Mouse (Mus musculus) hindbrain, embryonic 13.5 days (tissue): Measurements from ENCODE around the gene Nppb. TPM values are rescaled to one million over a fixed set of nuclear protein-coding genes. Genes with fewer than 3 reads are reported as not detected.
A peak's percentile ranks its signal among the peaks of the same experiment; 100 is the strongest.

ENCODE experiments used
- ATAC-seq: fragments of 200-750 bp; cut with Nextera tagmentation; 2 replicates; pipeline ENCODE4 v1.8.0; 2017; ENCODE audit warnings: moderate TSS enrichment; ENCODE audit not compliant: low FRiP score
- H3K27ac ChIP-seq: fragments of 300-500 bp; sonication (generic); 2 replicates; pipeline ENCODE4 v1.5.1; 2015; ENCODE audit warnings: inconsistent platforms, mild to moderate bottlenecking, moderate library complexity
- H3K27me3 ChIP-seq: fragments of 300-500 bp; sonication (generic); 2 replicates; pipeline ENCODE4 v1.6.1; 2015; ENCODE audit warnings: mild to moderate bottlenecking, inconsistent platforms
- H3K36me3 ChIP-seq: fragments of 300-500 bp; sonication (generic); 2 replicates; pipeline ENCODE4 v1.6.1; 2015; ENCODE audit warnings: mild to moderate bottlenecking, inconsistent platforms
- H3K4me1 ChIP-seq: fragments of 300-500 bp; sonication (generic); replicated peaks from 2 replicates; pipeline ENCODE4 v1.6.1; 2015; ENCODE audit warnings: inconsistent platforms
- H3K4me2 ChIP-seq: fragments of 300-500 bp; sonication (generic); 2 replicates; pipeline ENCODE4 v1.6.1; 2015; ENCODE audit warnings: inconsistent platforms, mild to moderate bottlenecking, moderate library complexity
- H3K4me3 ChIP-seq: fragments of 300-500 bp; sonication (generic); 2 replicates; pipeline ENCODE4 v1.5.1; 2015; ENCODE audit warnings: mild to moderate bottlenecking, inconsistent platforms
- H3K9ac ChIP-seq: fragments of 300-500 bp; sonication (generic); 2 replicates; pipeline ENCODE4 v1.6.1; 2015; ENCODE audit warnings: mild to moderate bottlenecking, inconsistent platforms
- H3K9me3 ChIP-seq: fragments of 300-500 bp; sonication (generic); 2 replicates; pipeline ENCODE4 v1.6.1; 2016; ENCODE audit warnings: inconsistent platforms
- WGBS: fragments of 180-500 bp; shearing (Covaris S2); methylation state at CpG from one replicate; pipeline ENCODE4 v1.1.7; 2015; 5-methylcytosine and 5-hydroxymethylcytosine counted together
- polyA plus RNA-seq: library from polyadenylated mRNA; unstranded; fragments of >200 nt; fragmentation: Nextera tagmentation; extraction: Ambion mirVana; gene quantifications from 2 replicates; pipeline ENCODE4 v1.2.1, GENCODE M21; 2015

Nppb gene
- polyA plus RNA-seq, 1 experiment from 2014 or later, result 0.30 TPM

DNA sequence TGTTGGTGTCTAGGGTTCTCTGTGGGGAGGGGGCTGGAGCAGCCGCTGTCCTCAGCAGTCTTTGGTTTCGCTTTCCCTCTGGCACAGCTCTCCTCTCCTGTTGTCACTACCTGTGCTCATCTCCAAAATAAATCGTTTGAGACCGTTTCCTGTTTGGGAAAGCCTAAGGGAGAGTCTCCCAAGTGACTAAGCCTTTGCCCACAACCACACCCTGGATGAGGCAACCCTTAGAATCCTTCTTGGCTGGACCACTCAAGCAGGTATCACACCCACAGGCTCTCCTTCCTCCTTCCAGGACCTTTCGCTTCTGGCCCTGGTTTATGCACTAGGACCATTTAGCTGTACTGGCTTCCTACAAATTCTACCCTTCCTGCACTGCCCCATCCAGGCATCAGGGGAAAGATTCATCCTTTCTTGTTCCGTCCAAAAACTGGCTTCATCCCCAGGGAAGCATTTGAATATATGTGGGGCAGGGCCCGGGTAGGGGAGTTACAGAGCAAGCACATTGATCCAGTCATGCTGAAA is 8.0 kb downstream of the Nppb start:
- Histone ChIP-seq H3K27me3 (no peaks in the 10 kb centered on the region), H3K4me3 (no peak overlapping the region), H3K36me3 (no peaks in the 10 kb centered on the region), H3K9ac (no peak overlapping the region), H3K4me2 (no peak overlapping the region), H3K9me3 (no peaks in the 10 kb centered on the region), H3K27ac (no peak overlapping the region), H3K4me1 (no peaks in the 10 kb centered on the region)
- ATAC-seq, result no peak
- 74% methylated on average over 7 of the region's 7 CpGs for WGBS

DNA sequence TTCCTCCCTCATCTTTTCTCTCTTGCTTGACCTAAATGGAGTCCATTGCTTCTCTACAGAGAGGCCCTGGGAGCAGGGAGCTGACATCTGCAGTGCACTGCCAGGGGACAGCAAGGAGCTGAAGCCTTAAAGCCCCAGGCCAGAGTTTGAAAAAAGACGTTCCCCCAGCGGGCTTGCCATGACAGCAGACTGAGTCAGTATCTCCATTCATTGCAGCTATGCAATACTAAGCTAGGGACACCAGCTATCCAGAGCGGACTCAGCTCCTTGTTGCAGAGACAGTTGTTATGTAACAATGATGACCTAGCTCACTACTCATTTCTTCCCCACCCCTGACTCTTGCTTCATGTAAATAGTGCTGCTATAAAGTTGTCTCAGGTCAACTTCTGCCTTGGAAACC is 9.7 kb downstream of the Nppb start:
- Histone ChIP-seq H3K36me3 (no peaks in the 10 kb centered on the region), H3K4me3 (no peak overlapping the region), H3K9me3 (no peaks in the 10 kb centered on the region), H3K27me3 (no peaks in the 10 kb centered on the region), H3K4me1 (peaks cover 8% of the 10 kb centered on the region), H3K9ac (no peak overlapping the region), H3K4me2 (no peak overlapping the region), H3K27ac (no peak overlapping the region)
- 87% methylated on average over 3 of the region's 3 CpGs for WGBS
- no peak for ATAC-seq

DNA sequence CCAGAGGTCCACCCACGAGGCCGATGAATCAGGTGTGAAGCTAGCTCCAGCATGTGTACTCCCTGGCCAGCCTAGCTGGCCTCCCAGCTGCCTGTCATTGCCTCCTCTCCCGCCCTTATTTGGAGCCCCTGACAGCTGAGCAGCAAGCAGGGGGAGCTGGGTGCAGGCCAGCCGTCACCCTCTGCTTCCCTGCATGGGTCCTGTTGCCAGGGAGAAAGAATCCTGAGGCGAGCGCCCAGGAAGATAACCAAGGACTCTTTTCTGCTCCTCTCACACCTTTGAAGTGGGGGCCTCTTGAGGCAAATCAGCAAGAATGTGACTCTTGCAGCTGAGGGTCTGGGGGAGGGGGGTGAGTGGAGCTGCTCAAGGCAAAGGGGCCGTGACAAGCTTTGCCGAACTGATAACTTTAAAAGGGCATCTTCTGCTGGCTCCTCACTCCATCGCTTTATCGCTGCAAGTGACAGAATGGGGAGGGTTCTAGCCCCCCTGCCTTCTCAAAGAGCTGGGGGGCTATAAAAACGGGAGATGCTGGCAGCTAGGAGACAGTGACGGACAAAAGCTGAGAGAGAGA is 14.7 kb downstream of the Nppb start, which contains the start of gene Nppa:
Gene Nppa (plus strand): TSS at position 521 of the 571 bp plus-strand sequence.
- no peaks in the 10 kb centered on the region for H3K27me3 ChIP-seq
- H3K9me3 ChIP-seq, result no peaks in the 10 kb centered on the region
- H3K4me3 ChIP-seq, result no peak within 1 kb of the TSS
- 47% methylated on average over 12 of the region's 12 CpGs for WGBS
- peak within 1 kb of the TSS; percentile 79 for H3K27ac ChIP-seq
- peaks cover 26% of the 10 kb centered on the region for H3K36me3 ChIP-seq
- peaks cover 31% of the 10 kb centered on the region for H3K4me1 ChIP-seq
- peak within 1 kb of the TSS; percentile 8; the same call in 1 of the 2 replicates for H3K4me2 ChIP-seq
- peak within 1 kb of the TSS; percentile 13; the same call in 1 of the 2 replicates for H3K9ac ChIP-seq
- peak; percentile 41; the same call in 1 of the 2 replicates for ATAC-seq

DNA sequence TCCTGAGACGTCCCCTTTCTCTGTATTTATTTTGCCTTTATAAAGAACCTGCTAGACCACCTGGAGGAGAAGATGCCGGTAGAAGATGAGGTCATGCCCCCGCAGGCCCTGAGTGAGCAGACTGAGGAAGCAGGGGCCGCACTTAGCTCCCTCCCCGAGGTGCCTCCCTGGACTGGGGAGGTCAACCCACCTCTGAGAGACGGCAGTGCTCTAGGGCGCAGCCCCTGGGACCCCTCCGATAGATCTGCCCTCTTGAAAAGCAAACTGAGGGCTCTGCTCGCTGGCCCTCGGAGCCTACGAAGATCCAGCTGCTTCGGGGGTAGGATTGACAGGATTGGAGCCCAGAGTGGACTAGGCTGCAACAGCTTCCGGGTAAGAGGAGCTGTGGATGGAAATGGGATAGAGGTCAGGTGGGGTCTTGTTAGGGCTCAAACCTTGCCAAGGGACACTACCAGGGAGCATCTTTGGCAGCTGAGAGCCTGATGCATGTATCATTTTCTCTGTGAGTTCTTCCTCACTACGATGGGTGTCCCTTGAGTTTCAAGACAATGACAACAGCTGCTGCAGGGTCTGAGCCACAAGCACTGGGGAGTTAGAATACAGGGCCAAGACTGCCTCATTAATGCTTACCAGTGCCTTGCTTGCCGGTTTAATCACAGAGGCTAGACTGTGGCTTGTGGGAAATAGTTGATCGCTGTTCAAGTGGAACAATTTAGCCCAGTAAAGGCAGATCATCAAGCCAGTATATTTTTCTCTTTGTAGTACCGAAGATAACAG is 15.6 kb downstream of the Nppb start:
- Histone ChIP-seq H3K4me2 (no peak overlapping the region), H3K27ac (peak overlapping the region; percentile 79), H3K4me1 (peaks cover 31% of the 10 kb centered on the region), H3K27me3 (no peaks in the 10 kb centered on the region), H3K4me3 (no peak overlapping the region), H3K9me3 (no peaks in the 10 kb centered on the region), H3K36me3 (peaks cover 36% of the 10 kb centered on the region), H3K9ac (no peak overlapping the region)
- 67% methylated on average over 17 of the region's 17 CpGs for WGBS
- ATAC-seq, result peak; percentile 48; the same call in 1 of the 2 replicates

DNA sequence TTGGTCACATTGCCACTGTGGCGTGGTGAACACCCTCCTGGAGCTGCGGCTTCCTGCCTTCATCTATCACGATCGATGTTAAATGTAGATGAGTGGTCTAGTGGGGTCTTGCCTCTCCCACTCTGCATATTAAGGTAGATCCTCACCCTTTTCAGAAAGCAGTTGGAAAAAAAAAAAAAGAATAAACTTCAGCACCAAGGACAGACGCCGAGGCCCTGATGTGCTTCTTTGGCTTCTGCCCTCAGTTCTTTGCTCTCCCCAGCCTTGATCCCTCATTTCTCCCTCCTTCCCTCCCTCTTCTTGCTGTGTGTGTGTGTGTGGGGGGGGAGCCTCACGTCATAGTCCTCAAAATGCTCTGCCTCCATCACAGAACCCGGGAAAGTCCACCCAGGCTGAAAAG is 16.3 kb downstream of the Nppb start:
- 35% methylated on average over 8 of the region's 8 CpGs for WGBS
- Histone ChIP-seq H3K9ac (no peak overlapping the region), H3K4me2 (no peak overlapping the region), H3K9me3 (no peaks in the 10 kb centered on the region), H3K4me1 (peaks cover 31% of the 10 kb centered on the region), H3K4me3 (no peak overlapping the region), H3K27me3 (no peaks in the 10 kb centered on the region), H3K36me3 (peaks cover 42% of the 10 kb centered on the region), H3K27ac (peak overlapping the region; percentile 79)
- ATAC-seq, result 0 out of 2 replicates have a peak, but pooled peaks have one; percentile 3

DNA sequence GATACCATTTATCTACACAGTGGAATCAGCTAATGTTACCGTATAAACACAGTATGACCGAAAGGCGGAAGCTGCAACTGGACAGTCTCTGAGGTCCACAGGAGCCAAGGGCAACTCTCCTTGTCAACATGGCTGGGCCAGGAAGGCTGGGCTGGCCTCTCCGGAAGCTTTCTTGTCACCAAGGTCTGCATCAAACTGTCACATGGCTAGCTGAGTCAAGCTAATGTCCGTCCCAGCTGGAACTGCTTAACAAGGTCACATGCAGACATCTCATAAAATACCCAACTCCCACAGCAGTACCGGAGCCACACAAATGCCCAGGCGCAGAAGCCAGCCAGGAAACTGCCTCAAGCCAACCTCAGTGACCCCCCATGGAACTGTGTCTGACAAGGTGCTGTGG is 18.8 kb downstream of the Nppb start:
- ATAC-seq, result no peak
- H3K9me3 ChIP-seq, result no peaks in the 10 kb centered on the region
- H3K36me3 ChIP-seq, result peaks cover 67% of the 10 kb centered on the region
- H3K4me3 ChIP-seq, result no peak overlapping the region
- H3K4me1 ChIP-seq, result peaks cover 31% of the 10 kb centered on the region
- 91% methylated on average over 7 of the region's 7 CpGs for WGBS
- no peak overlapping the region for H3K4me2 ChIP-seq
- no peaks in the 10 kb centered on the region for H3K27me3 ChIP-seq
- no peak overlapping the region for H3K9ac ChIP-seq
- no peak overlapping the region for H3K27ac ChIP-seq

DNA sequence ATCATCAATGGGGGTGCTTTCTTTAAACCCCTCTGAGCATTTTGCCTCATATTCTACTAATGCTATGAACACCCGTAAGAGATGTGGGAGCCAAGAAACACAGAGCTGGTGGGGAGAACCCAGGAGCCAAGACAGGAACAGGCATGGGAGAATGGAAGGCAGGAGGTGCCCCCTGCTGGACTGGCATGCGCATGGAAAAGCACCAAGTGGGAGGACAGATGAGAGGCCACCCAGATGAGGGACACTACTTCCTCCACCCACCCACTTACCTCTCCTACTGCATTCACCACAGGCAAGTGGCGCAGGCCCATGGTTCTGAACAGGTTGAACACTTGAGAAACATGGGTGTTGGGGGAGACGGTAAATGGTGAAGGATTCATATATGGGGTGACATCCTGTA is 22.8 kb downstream of the Nppb start:
- H3K27ac ChIP-seq, result no peak overlapping the region
- H3K4me2 ChIP-seq, result no peak overlapping the region
- peaks cover 100% of the 10 kb centered on the region for H3K36me3 ChIP-seq
- H3K27me3 ChIP-seq, result no peaks in the 10 kb centered on the region
- WGBS, result 80% methylated on average over 4 of the region's 4 CpGs
- no peaks in the 10 kb centered on the region for H3K4me1 ChIP-seq
- no peaks in the 10 kb centered on the region for H3K9me3 ChIP-seq
- no peak for ATAC-seq
- H3K9ac ChIP-seq, result no peak overlapping the region
- no peak overlapping the region for H3K4me3 ChIP-seq

GRCm38 (mm10) chr4:148009641-148010040 is 24.1 kb downstream of the Nppb start:
- H3K4me3 ChIP-seq, result no peak overlapping the region
- ATAC-seq, result no peak
- H3K9me3 ChIP-seq, result no peaks in the 10 kb centered on the region
- WGBS, result 98% methylated on average over 2 of the region's 2 CpGs
- H3K4me1 ChIP-seq, result no peaks in the 10 kb centered on the region
- H3K4me2 ChIP-seq, result no peak overlapping the region
- peaks cover 100% of the 10 kb centered on the region for H3K36me3 ChIP-seq
- H3K27ac ChIP-seq, result no peak overlapping the region
- H3K27me3 ChIP-seq, result no peaks in the 10 kb centered on the region
- no peak overlapping the region for H3K9ac ChIP-seq

GRCm38 (mm10) chr4:148011332-148011731 is 25.7 kb downstream of the Nppb start:
- peaks cover 100% of the 10 kb centered on the region for H3K36me3 ChIP-seq
- no peak for ATAC-seq
- no peaks in the 10 kb centered on the region for H3K27me3 ChIP-seq
- no peak overlapping the region for H3K9ac ChIP-seq
- H3K4me3 ChIP-seq, result no peak overlapping the region
- no peak overlapping the region for H3K4me2 ChIP-seq
- no peaks in the 10 kb centered on the region for H3K9me3 ChIP-seq
- no peaks in the 10 kb centered on the region for H3K4me1 ChIP-seq
- WGBS, result 55% methylated on average over 3 of the region's 3 CpGs
- H3K27ac ChIP-seq, result no peak overlapping the region

DNA sequence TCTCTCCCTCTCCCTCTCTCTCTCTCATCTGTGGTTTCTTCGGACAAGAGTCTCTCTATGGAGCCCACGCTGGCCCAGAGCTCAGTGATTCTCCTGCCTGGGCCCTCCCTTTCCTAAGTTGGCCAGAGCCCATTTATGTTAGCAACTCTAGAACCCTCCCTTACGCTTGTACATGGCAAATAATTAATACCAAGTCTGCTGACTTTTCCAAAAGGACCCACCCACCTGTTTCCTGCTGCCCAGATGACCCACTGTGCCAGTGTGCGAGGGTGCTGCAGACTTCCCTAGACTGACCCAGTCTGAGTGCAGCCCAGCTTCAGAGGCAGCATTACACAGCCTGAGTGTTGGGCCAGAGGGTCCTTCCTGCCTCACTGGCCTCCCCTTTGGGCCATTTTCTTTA is 26.6 kb downstream of the Nppb start:
- Histone ChIP-seq H3K36me3 (peaks cover 100% of the 10 kb centered on the region), H3K27ac (no peak overlapping the region), H3K9me3 (no peaks in the 10 kb centered on the region), H3K4me3 (no peak overlapping the region), H3K4me1 (no peaks in the 10 kb centered on the region), H3K9ac (no peak overlapping the region), H3K27me3 (no peaks in the 10 kb centered on the region), H3K4me2 (no peak overlapping the region)
- ATAC-seq, result no peak
- 95% methylated on average over 4 of the region's 4 CpGs for WGBS

- Histone ChIP-seq H3K36me3 (peaks cover 98% of the 10 kb centered on the region), H3K27ac (no peak overlapping the region), H3K9me3 (no peaks in the 10 kb centered on the region), H3K4me2 (no peak overlapping the region), H3K4me3 (no peak overlapping the region), H3K4me1 (peaks cover 11% of the 10 kb centered on the region), H3K27me3 (no peaks in the 10 kb centered on the region), H3K9ac (no peak overlapping the region)
- no peak for ATAC-seq
- 85% methylated on average over 10 of the region's 10 CpGs for WGBS
Observed at GRCm38 (mm10) chr4:148015418-148015817, 29.8 kb downstream of the Nppb start.

GRCm38 (mm10) chr4:148016981-148017380 is 31.4 kb downstream of the Nppb start:
- ATAC-seq, result no peak

More at GRCm38 (mm10) chr4:148016981-148017380, 31.4 kb downstream of the Nppb start:
- Histone ChIP-seq H3K4me1 (peaks cover 11% of the 10 kb centered on the region), H3K4me3 (no peak overlapping the region), H3K27me3 (no peaks in the 10 kb centered on the region), H3K9me3 (no peaks in the 10 kb centered on the region), H3K36me3 (peaks cover 98% of the 10 kb centered on the region), H3K27ac (0 out of 2 replicates have a peak overlapping the region, but pooled peaks have one; percentile 66), H3K9ac (no peak overlapping the region), H3K4me2 (no peak overlapping the region)
- 84% methylated on average over 3 of the region's 3 CpGs for WGBS
